26 mouse cellular contexts compared by ENCODE assay signal in the genomic region with DNA sequence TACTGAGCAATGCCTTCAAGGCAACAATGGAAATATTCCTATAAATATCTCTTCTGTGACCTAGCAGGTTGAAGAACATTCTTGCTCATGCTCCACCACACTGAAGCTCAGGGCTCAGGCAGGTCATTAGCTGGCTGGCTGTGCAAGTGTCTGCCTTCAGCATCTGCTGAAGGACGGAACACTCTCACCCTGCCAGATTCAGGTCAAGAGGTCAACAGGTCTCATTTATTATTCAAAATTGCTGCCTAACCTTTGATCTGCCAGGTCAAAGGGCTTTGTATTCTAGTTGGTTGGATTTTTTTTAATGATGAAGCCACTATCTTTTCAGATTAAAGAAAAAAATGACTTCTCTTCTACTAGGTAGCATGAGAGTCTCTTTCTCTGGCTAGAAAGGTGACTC.
DNase-seq lines count a peak whose midpoint lies in the region; ATAC-seq and TF ChIP-seq lines count a peak whose summit lies in the region.
"Had no signal": no experiment of that assay in that cellular context is flagged by ENCODE, and none has a peak within 500 bp of the region (broad histone marks: within the 10 kb centered on the region; RNA-seq: fewer than 3 reads in every experiment).

No protein-coding gene starts in this region.

- H3K27ac ChIP-seq in hindbrain, embryonic 11.5 days (ENCODE audit: low read depth, low read length), result no peak overlapping the region
- H3K27ac ChIP-seq in hindbrain, embryonic 14.5 days, result no peak overlapping the region
- H3K27ac ChIP-seq in liver, adult 2 months (replicated peaks; ENCODE audit: insufficient read depth, low read depth, low read length), result no peak overlapping the region
- no peak overlapping the region for H3K27ac ChIP-seq in liver, postnatal 0 days (ENCODE audit: low read depth)
- H3K27ac ChIP-seq: embryonic facial prominence, embryonic 10.5 days; embryonic facial prominence, embryonic 13.5 days; forebrain, embryonic 12.5 days; forebrain, embryonic 15.5 days; heart, adult 2 months; heart, embryonic 10.5 days; heart, embryonic 13.5 days; hindbrain, embryonic 15.5 days had no signal

- H3K4me3 ChIP-seq in hindbrain, embryonic 11.5 days (ENCODE audit: low read depth, low read length), result no peak overlapping the region
- H3K4me3 ChIP-seq in hindbrain, embryonic 14.5 days (replicated peaks; ENCODE audit: low read length), result no peak overlapping the region
- no peak overlapping the region for H3K4me3 ChIP-seq in liver, adult 2 months (ENCODE audit: insufficient read depth, low read depth, low read length)
- H3K4me3 ChIP-seq in liver, postnatal 0 days (ENCODE audit: low read depth, low read length), result no peak overlapping the region
- H3K4me3 ChIP-seq: embryonic facial prominence, embryonic 10.5 days; embryonic facial prominence, embryonic 13.5 days; erythroblast, embryonic 14.5 days; forebrain, embryonic 12.5 days; forebrain, embryonic 15.5 days; heart, adult 2 months; heart, embryonic 10.5 days; heart, embryonic 13.5 days; hindbrain, embryonic 15.5 days had no signal

- TF ChIP-seq POLR2A in liver, adult 2 months (IDR thresholded peaks at IDR 0.05; ENCODE audit: extremely low read depth, insufficient read depth, low read length), result no peak

- no peak overlapping the region for H3K4me2 ChIP-seq in hindbrain, embryonic 11.5 days (replicated peaks; ENCODE audit: low read depth, low read length)
- H3K4me2 ChIP-seq in hindbrain, embryonic 14.5 days (replicated peaks), result no peak overlapping the region
- no peak overlapping the region for H3K4me2 ChIP-seq in liver, postnatal 0 days (ENCODE audit: low read depth, low read length)
- H3K4me2 ChIP-seq: embryonic facial prominence, embryonic 13.5 days; forebrain, embryonic 12.5 days; forebrain, embryonic 15.5 days; heart, embryonic 13.5 days; hindbrain, embryonic 15.5 days had no signal

- H3K79me2 ChIP-seq in liver, adult 2 months (ENCODE audit: control insufficient read depth, insufficient read depth, low read length), result no peaks in the 10 kb centered on the region

- peak; percentile 33 for DNase-seq in hindbrain, embryonic 11.5 days (ENCODE audit: low spot score)
- DNase-seq in hindbrain, embryonic 14.5 days (ENCODE audit: low spot score), result no peak
- DNase-seq in liver, adult 2 months (ENCODE audit: extremely low read depth, low read depth, low spot score), result peak; percentile 67
- DNase-seq in liver, postnatal 0 days, result no peak
- peak; percentile 68 for DNase-seq in embryo, embryonic 10.5 days (ENCODE audit: low spot score)
- DNase-seq in layer of hippocampus, postnatal 14 days (ENCODE audit: low spot score in 2 of 2), result no peak
- no peak for DNase-seq in ovary, postnatal 36 days (ENCODE audit: low spot score)
- DNase-seq: adrenal gland, adult 2 months; adrenal gland, postnatal 14 days; B cell, adult 2 months; cerebellum, adult 11 months; cerebellum, adult 2 months; cerebellum, adult 9-11 months; cerebellum, postnatal 25 days; gastrocnemius, postnatal 25 days; heart, adult 2 months; heart, postnatal 14 days; heart, postnatal 4 days had no signal

- no peaks in the 10 kb centered on the region for H3K9me3 ChIP-seq in hindbrain, embryonic 11.5 days (ENCODE audit: control insufficient read depth, low read length)
- no peaks in the 10 kb centered on the region for H3K9me3 ChIP-seq in hindbrain, embryonic 14.5 days (ENCODE audit: control insufficient read depth, low read length)
- H3K9me3 ChIP-seq in liver, postnatal 0 days (ENCODE audit: low read length), result no peaks in the 10 kb centered on the region
- H3K9me3 ChIP-seq: embryonic facial prominence, embryonic 10.5 days; embryonic facial prominence, embryonic 13.5 days; forebrain, embryonic 12.5 days; forebrain, embryonic 15.5 days; heart, embryonic 10.5 days; heart, embryonic 13.5 days; hindbrain, embryonic 15.5 days had no signal

- no peak for TF ChIP-seq EP300 in liver, postnatal 0 days (IDR thresholded peaks at IDR 0.05; ENCODE audit: low read depth)

- ATAC-seq in hindbrain, embryonic 11.5 days (ENCODE audit: low FRiP score), result no peak
- no peak for ATAC-seq in hindbrain, embryonic 14.5 days (ENCODE audit: low FRiP score)
- no peak for ATAC-seq in liver, postnatal 0 days
- ATAC-seq: forebrain, embryonic 15.5 days had no signal

- WGBS in hindbrain, embryonic 11.5 days, result 16% methylated on average over 1 of the region's 1 CpGs
- 15% methylated on average over 1 of the region's 1 CpGs for WGBS in hindbrain, embryonic 14.5 days
- WGBS in liver, adult 2 months, result 17% methylated on average over 1 of the region's 1 CpGs
- 48% methylated on average over 1 of the region's 1 CpGs for WGBS in liver, postnatal 0 days (ENCODE audit: insufficient replicate concordance)

- no peak for TF ChIP-seq CTCF in liver, adult 2 months (IDR thresholded peaks at IDR 0.05; ENCODE audit: low read depth, low read length)
- no peak for TF ChIP-seq CTCF in liver, postnatal 0 days (IDR thresholded peaks at IDR 0.05; ENCODE audit: low read depth)

- no peak overlapping the region for H3K9ac ChIP-seq in hindbrain, embryonic 11.5 days (ENCODE audit: low read depth, low read length)
- H3K9ac ChIP-seq in hindbrain, embryonic 14.5 days, result no peak overlapping the region
- H3K9ac ChIP-seq in liver, adult 2 months (ENCODE audit: low read depth, low read length), result no peak overlapping the region
- H3K9ac ChIP-seq in liver, postnatal 0 days (replicated peaks), result no peak overlapping the region
- H3K9ac ChIP-seq: embryonic facial prominence, embryonic 13.5 days; forebrain, embryonic 12.5 days; forebrain, embryonic 15.5 days; heart, embryonic 13.5 days; hindbrain, embryonic 15.5 days had no signal

- H3K27me3 ChIP-seq in hindbrain, embryonic 11.5 days (ENCODE audit: control insufficient read depth, insufficient read depth, low read length), result no peaks in the 10 kb centered on the region
- no peaks in the 10 kb centered on the region for H3K27me3 ChIP-seq in hindbrain, embryonic 14.5 days (ENCODE audit: control insufficient read depth, insufficient read depth, low read length)
- no peaks in the 10 kb centered on the region for H3K27me3 ChIP-seq in liver, adult 2 months (ENCODE audit: control insufficient read depth, insufficient read depth, low read length)
- H3K27me3 ChIP-seq in liver, postnatal 0 days (ENCODE audit: insufficient read depth, low read length), result no peaks in the 10 kb centered on the region
- H3K27me3 ChIP-seq: embryonic facial prominence, embryonic 13.5 days; forebrain, embryonic 12.5 days; forebrain, embryonic 15.5 days; heart, embryonic 13.5 days; hindbrain, embryonic 15.5 days had no signal

- H3K36me3 ChIP-seq in hindbrain, embryonic 11.5 days (ENCODE audit: control insufficient read depth, insufficient read depth, low read length), result no peaks in the 10 kb centered on the region
- no peaks in the 10 kb centered on the region for H3K36me3 ChIP-seq in hindbrain, embryonic 14.5 days (replicated peaks; ENCODE audit: control insufficient read depth, insufficient read depth)
- no peaks in the 10 kb centered on the region for H3K36me3 ChIP-seq in liver, adult 2 months (ENCODE audit: control insufficient read depth, insufficient read depth, low read length)
- H3K36me3 ChIP-seq in liver, postnatal 0 days (replicated peaks; ENCODE audit: insufficient read depth, low read length), result no peaks in the 10 kb centered on the region
- H3K36me3 ChIP-seq: embryonic facial prominence, embryonic 10.5 days; embryonic facial prominence, embryonic 13.5 days; forebrain, embryonic 12.5 days; forebrain, embryonic 15.5 days; heart, embryonic 10.5 days; heart, embryonic 13.5 days; hindbrain, embryonic 15.5 days had no signal

- no peaks in the 10 kb centered on the region for H3K4me1 ChIP-seq in hindbrain, embryonic 11.5 days (replicated peaks; ENCODE audit: control insufficient read depth, insufficient read depth, low read length)
- 0 out of 2 replicates have a peak, but pooled peaks cover 4% of the 10 kb centered on the region for H3K4me1 ChIP-seq in hindbrain, embryonic 14.5 days (replicated peaks; ENCODE audit: control insufficient read depth, insufficient read depth, low read length)
- no peaks in the 10 kb centered on the region for H3K4me1 ChIP-seq in liver, adult 2 months (ENCODE audit: control insufficient read depth, insufficient read depth, low read length)
- H3K4me1 ChIP-seq in liver, postnatal 0 days (ENCODE audit: insufficient read depth), result no peaks in the 10 kb centered on the region
- H3K4me1 ChIP-seq: embryonic facial prominence, embryonic 13.5 days; forebrain, embryonic 12.5 days; hindbrain, embryonic 15.5 days had no signal

Comparison
In these comparisons a context has a peak if more than half of its experiments do, and no peak if none do; other contexts are left out.
1. DNase-seq: peak in hindbrain, embryonic 11.5 days (single experiment), liver, adult 2 months (single experiment) and embryo, embryonic 10.5 days (single experiment); none in hindbrain, embryonic 14.5 days (single experiment), liver, postnatal 0 days (single experiment), layer of hippocampus, postnatal 14 days (0 of 2) and ovary, postnatal 36 days (single experiment).